Mouse (Mus musculus) heart, postnatal 36 days (tissue): ENCODE data around the gene Olig1. TPM values are rescaled to one million over a fixed set of nuclear protein-coding genes. Genes with fewer than 3 reads are reported as not detected.
A peak's percentile ranks its signal among the peaks of the same experiment; 100 is the strongest.

ENCODE experiments used
- DNase-seq, 2 experiments: peaks; one replicate each; pipeline ENCODE4 v3.0.0; 2021 to 2022
- intact Hi-C: fragments of 180-260 bp; cut with DNase I; formaldehyde crosslinking; loops from one replicate; pipeline ENCODE4 v1.15.1; 2025
- total RNA-seq, 2 experiments: library from RNA; stranded (reverse); gene quantifications; 2 replicates each; pipeline ENCODE4 v1.2.3; 2021

The Olig1 gene
- total RNA-seq: not detected

GRCm38 (mm10) chr16:91269468-91270211 is at the start of gene Olig1:
Olig1 (plus strand) TSS chr16:91269772.
- peak; percentile 27 to 28 for DNase-seq
- intact Hi-C loops: no loop called here

GRCm38 (mm10) chr16:91222171-91222642 is 47.4 kb upstream of the Olig1 start:
- intact Hi-C loops: no loop called here

GRCm38 (mm10) chr16:91222643-91223271 is 46.8 kb upstream of the Olig1 start:
- no peak for DNase-seq
- intact Hi-C loops: no loop called here

More at GRCm38 (mm10) chr16:91222171-91222642, 47.4 kb upstream of the Olig1 start:
- no peak for DNase-seq

GRCm38 (mm10) chr16:91223327-91224067 is 46.1 kb upstream of the Olig1 start:
- DNase-seq: no peak
- intact Hi-C loops: no loop called here

GRCm38 (mm10) chr16:91224068-91224402 is 45.5 kb upstream of the Olig1 start:
- DNase-seq: no peak
- intact Hi-C loops: no loop called here

- no peak for DNase-seq
- intact Hi-C loops: no loop called here
These were observed 44.9 kb upstream of the Olig1 start for GRCm38 (mm10) chr16:91224481-91225232.

- intact Hi-C loops: no loop called here
- DNase-seq: no peak
These were observed 44.1 kb upstream of the Olig1 start, which contains the start of gene Olig2 for GRCm38 (mm10) chr16:91225233-91226037. Olig2 (plus strand) TSS chr16:91225457.

- no peak for DNase-seq
- intact Hi-C loops: no loop called here
These were observed 43.3 kb upstream of the Olig1 start for GRCm38 (mm10) chr16:91226038-91226882.

GRCm38 (mm10) chr16:91226883-91227759 is 42.5 kb upstream of the Olig1 start:
- no peak for DNase-seq
- intact Hi-C loops: no loop called here

GRCm38 (mm10) chr16:91227760-91228043 is 41.9 kb upstream of the Olig1 start:
- DNase-seq: no peak
- intact Hi-C loops: no loop called here

- no peak for DNase-seq
- intact Hi-C loops: no loop called here
These were observed 41.1 kb upstream of the Olig1 start for GRCm38 (mm10) chr16:91228238-91229071.

- intact Hi-C loops: no loop called here
- no peak for DNase-seq
These were observed 40.6 kb upstream of the Olig1 start for GRCm38 (mm10) chr16:91229072-91229348.

- intact Hi-C loops: no loop called here
- DNase-seq: no peak
These were observed 39.9 kb upstream of the Olig1 start for GRCm38 (mm10) chr16:91229643-91230042.

- intact Hi-C loops: no loop called here
- DNase-seq: no peak
These were observed 37.6 kb upstream of the Olig1 start for GRCm38 (mm10) chr16:91231781-91232469.

- intact Hi-C loops: no loop called here
- DNase-seq: no peak
These were observed 36.9 kb upstream of the Olig1 start for GRCm38 (mm10) chr16:91232470-91233240.

- intact Hi-C loops: no loop called here
- DNase-seq: no peak
These were observed 36.2 kb upstream of the Olig1 start for GRCm38 (mm10) chr16:91233241-91233944.
